Mouse (Mus musculus): ENCODE results near the gene Synpo2l. TPM values are rescaled to one million over a fixed set of nuclear protein-coding genes. Genes with fewer than 3 reads are reported as not detected.

Gene Synpo2l
- polyA plus RNA-seq, 1 experiment from 2014 or later = 0.07 TPM

Small RNA genes lying within 50 kb of the gene (microRNA-seq; reads per million reads assigned to microRNA genes)
- not detected for gene Mir6946

Other genes starting within 250 kb of the Synpo2l start
- gene Cfap70, start 216.1 kb downstream of the Synpo2l start, polyA plus RNA-seq (2016; fragmentation: Nextera tagmentation; extraction: Ambion mirVana) = 0.46 and 0.66 TPM in 2 replicates
- gene Anxa7, start 188.2 kb downstream of the Synpo2l start, polyA plus RNA-seq (2016; fragmentation: Nextera tagmentation; extraction: Ambion mirVana) = 11.8 and 15.5 TPM in 2 replicates
- 1.1 and 1.2 TPM in 2 replicates for gene Mss51, start 171.5 kb downstream of the Synpo2l start, polyA plus RNA-seq (2016; fragmentation: Nextera tagmentation; extraction: Ambion mirVana)
- 40.9 and 48.8 TPM in 2 replicates for gene Ppp3cb, start 121.8 kb downstream of the Synpo2l start, polyA plus RNA-seq (2016; fragmentation: Nextera tagmentation; extraction: Ambion mirVana)
- gene Usp54, start 27.3 kb downstream of the Synpo2l start, polyA plus RNA-seq (2016; fragmentation: Nextera tagmentation; extraction: Ambion mirVana) = 14.2 and 14.3 TPM in 2 replicates
- not detected in 2 replicates for gene Myoz1, start 11.8 kb downstream of the Synpo2l start, polyA plus RNA-seq (2016; fragmentation: Nextera tagmentation; extraction: Ambion mirVana)
- gene Sec24c, start 6.0 kb upstream of the Synpo2l start, polyA plus RNA-seq (2016; fragmentation: Nextera tagmentation; extraction: Ambion mirVana) = 103 and 114 TPM in 2 replicates
- gene Fut11, start 26.6 kb upstream of the Synpo2l start, polyA plus RNA-seq (2016; fragmentation: Nextera tagmentation; extraction: Ambion mirVana) = 18.3 and 21.4 TPM in 2 replicates
- gene Chchd1, start 34.7 kb upstream of the Synpo2l start, polyA plus RNA-seq (2016; fragmentation: Nextera tagmentation; extraction: Ambion mirVana) = 242 and 277 TPM in 2 replicates
- 26.1 and 34.4 TPM in 2 replicates for gene Zswim8, start 39.2 kb upstream of the Synpo2l start, polyA plus RNA-seq (2016; fragmentation: Nextera tagmentation; extraction: Ambion mirVana)
- 24.0 and 26.2 TPM in 2 replicates for gene Ndst2, start 66.2 kb upstream of the Synpo2l start, polyA plus RNA-seq (2016; fragmentation: Nextera tagmentation; extraction: Ambion mirVana)
- gene Camk2g, start 125.7 kb upstream of the Synpo2l start, polyA plus RNA-seq (2016; fragmentation: Nextera tagmentation; extraction: Ambion mirVana) = 41.8 and 42.8 TPM in 2 replicates
- 0.49 and 0.70 TPM in 2 replicates for gene Plau, start 168.3 kb upstream of the Synpo2l start, polyA plus RNA-seq (2016; fragmentation: Nextera tagmentation; extraction: Ambion mirVana)